Mouse (Mus musculus) layer of hippocampus, adult 8-10 months (tissue): ENCODE data around the gene Vmn2r84. TPM values are rescaled to one million over a fixed set of nuclear protein-coding genes. Genes with fewer than 3 reads are reported as not detected.

Experiments
- total RNA-seq, 4 experiments: library from RNA; stranded (reverse); gene quantifications; 2 replicates each; pipeline ENCODE4 v1.2.4; 2022

Gene Vmn2r84
- total RNA-seq, 4 experiments from 2014 or later, result 0.10 to 0.25 (median 0.19) TPM

Other genes with a start within 250 kb of the Vmn2r84 start
- gene Olfr825, start 227.6 kb downstream of the Vmn2r84 start, total RNA-seq, result not detected
- gene Olfr826, start 210.1 kb downstream of the Vmn2r84 start, total RNA-seq, result not detected
- gene Olfr827, start 179.9 kb downstream of the Vmn2r84 start, total RNA-seq, result not detected
- under 1 TPM in 2 of 4 experiments, not detected in 2; 0.22 to 0.32 TPM for gene Neurod4, start 114.1 kb downstream of the Vmn2r84 start, total RNA-seq
- gene Tespa1, start 71.5 kb downstream of the Vmn2r84 start, total RNA-seq, result 1 to 10 TPM; 1.5 to 2.7 (median 1.6) TPM
- under 1 TPM; 0.52 to 0.64 (median 0.58) TPM for gene Vmn2r85, start 35.4 kb upstream of the Vmn2r84 start, total RNA-seq
- under 1 TPM; 0.18 to 0.32 (median 0.27) TPM for gene Vmn2r86, start 61.7 kb upstream of the Vmn2r84 start, total RNA-seq
- gene Vmn2r87, start 103.1 kb upstream of the Vmn2r84 start, total RNA-seq, result 1 to 10 TPM in 1 of 4 experiments, under 1 TPM in 3; 0.55 to 1.1 (median 0.70) TPM